Mouse (Mus musculus) forebrain, embryonic 16.5 days (tissue): Measurements from ENCODE around the gene Cadm1. TPM values are rescaled to one million over a fixed set of nuclear protein-coding genes. Genes with fewer than 3 reads are reported as not detected.

Experiments
- ATAC-seq: fragments of 200-750 bp; cut with Nextera tagmentation; 2 replicates; pipeline ENCODE4 v1.8.0; 2017; ENCODE audit warnings: mild to moderate bottlenecking, moderate library complexity
- H3K27ac ChIP-seq: fragments of 300-500 bp; sonication (generic); 2 replicates; pipeline ENCODE4 v1.5.1; 2014; ENCODE audit warnings: low read length, control low read depth
- H3K27me3 ChIP-seq: fragments of 300-500 bp; sonication (generic); replicated peaks from 2 replicates; pipeline ENCODE4 v1.6.1; 2014; ENCODE audit warnings: low read length; ENCODE audit not compliant: control insufficient read depth, insufficient read depth
- H3K36me3 ChIP-seq: fragments of 300-500 bp; sonication (generic); 2 replicates; pipeline ENCODE4 v1.6.1; 2014; ENCODE audit not compliant: control insufficient read depth, insufficient read depth
- H3K4me1 ChIP-seq: fragments of 300-500 bp; sonication (generic); replicated peaks from 2 replicates; pipeline ENCODE4 v1.6.1; 2014; ENCODE audit warnings: low read length; ENCODE audit not compliant: control insufficient read depth, insufficient read depth
- H3K4me2 ChIP-seq: fragments of 300-500 bp; sonication (generic); 2 replicates; pipeline ENCODE4 v1.6.1; 2014; ENCODE audit warnings: mild to moderate bottlenecking, low read length, control low read depth
- H3K4me3 ChIP-seq: fragments of 300-500 bp; sonication (generic); replicated peaks from 2 replicates; pipeline ENCODE4 v1.5.1; 2014; ENCODE audit warnings: mild to moderate bottlenecking, low read length, control low read depth
- H3K9ac ChIP-seq: fragments of 300-500 bp; sonication (generic); replicated peaks from 2 replicates; pipeline ENCODE4 v1.6.1; 2014; ENCODE audit warnings: low read depth, low read length, control low read depth
- H3K9me3 ChIP-seq: fragments of 300-500 bp; sonication (generic); 2 replicates; pipeline ENCODE4 v1.6.1; 2016; ENCODE audit warnings: low read length; ENCODE audit not compliant: control insufficient read depth
- WGBS: fragments of 180-500 bp; shearing (Covaris S2); extraction: QIAGEN DNeasy Blood & Tissue Kit; methylation state at CpG from one replicate; pipeline ENCODE4 v1.1.7; 2014; 5-methylcytosine and 5-hydroxymethylcytosine counted together
- polyA plus RNA-seq: library from polyadenylated mRNA; unstranded; fragments of >200 nt; fragmentation: Nextera tagmentation; extraction: Ambion mirVana; gene quantifications from 2 replicates; pipeline ENCODE4 v1.2.1, GENCODE M21; 2015

Gene Cadm1
- polyA plus RNA-seq, 1 experiment from 2014 or later = 256 TPM

DNA sequence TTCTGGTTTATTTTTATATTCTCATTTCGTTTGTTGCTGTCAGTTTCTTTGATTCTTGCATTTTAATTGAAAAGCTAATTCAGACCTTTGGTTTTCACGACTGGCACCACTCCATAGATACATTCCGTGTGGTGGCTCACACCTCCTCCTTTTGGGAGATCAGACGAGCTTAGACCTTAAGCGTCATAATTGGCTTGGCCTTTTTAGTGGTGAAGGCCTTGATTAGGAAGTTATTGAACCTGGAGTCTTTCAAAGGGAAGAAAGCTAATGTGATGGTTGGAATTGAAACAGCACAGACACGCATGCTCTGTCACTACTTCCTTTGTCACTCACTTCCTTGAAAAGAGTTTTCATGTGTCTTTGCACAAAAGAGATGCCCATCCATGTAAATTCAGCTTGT, 249.3 kb downstream of the Cadm1 start:
- Histone ChIP-seq H3K36me3 (no peaks in the 10 kb centered on the region), H3K4me2 (no peak overlapping the region), H3K4me1 (peaks cover 36% of the 10 kb centered on the region), H3K27ac (no peak overlapping the region), H3K9ac (no peak overlapping the region), H3K9me3 (no peaks in the 10 kb centered on the region), H3K27me3 (no peaks in the 10 kb centered on the region), H3K4me3 (no peak overlapping the region)
- ATAC-seq = no peak; the same call in 1 of the 2 replicates
- WGBS = 12% methylated on average over 6 of the region's 6 CpGs

GRCm38 (mm10) chr9:47786642-47787041, 256.7 kb downstream of the Cadm1 start:
- Histone ChIP-seq H3K4me1 (peaks cover 20% of the 10 kb centered on the region), H3K36me3 (0 out of 2 replicates have a peak, but pooled peaks cover 2% of the 10 kb centered on the region), H3K27me3 (no peaks in the 10 kb centered on the region), H3K9me3 (no peaks in the 10 kb centered on the region), H3K27ac (no peak overlapping the region), H3K4me2 (no peak overlapping the region), H3K9ac (no peak overlapping the region), H3K4me3 (no peak overlapping the region)
- WGBS = 67% methylated on average over 3 of the region's 3 CpGs
- ATAC-seq = 0 out of 2 replicates have a peak, but pooled peaks have one; percentile 26

DNA sequence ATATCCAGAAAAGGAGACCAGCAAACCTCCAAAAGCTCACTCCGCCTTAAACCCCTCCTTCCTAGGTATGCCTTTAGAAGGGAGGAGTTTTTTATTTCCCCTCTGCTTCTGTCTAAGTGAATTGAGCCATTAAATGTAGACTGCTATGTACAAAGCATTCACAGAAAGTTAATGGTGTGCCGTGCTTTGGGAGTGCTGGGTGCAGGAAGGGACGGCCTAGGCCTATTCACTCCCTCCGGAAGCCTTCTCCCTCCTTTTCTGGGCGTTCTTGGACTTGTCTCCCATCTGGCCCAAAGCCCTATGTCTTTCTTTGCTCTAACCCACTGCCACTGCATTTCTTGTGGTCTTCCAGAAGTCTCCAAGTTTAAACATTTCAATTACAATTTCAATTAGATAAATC, 268.5 kb downstream of the Cadm1 start:
- Histone ChIP-seq H3K4me3 (no peak overlapping the region), H3K9me3 (no peaks in the 10 kb centered on the region), H3K27ac (no peak overlapping the region), H3K4me1 (no peaks in the 10 kb centered on the region; the same call in 1 of the 2 replicates), H3K36me3 (peaks cover 5% of the 10 kb centered on the region), H3K27me3 (no peaks in the 10 kb centered on the region), H3K9ac (no peak overlapping the region), H3K4me2 (no peak overlapping the region)
- peak; percentile 77 for ATAC-seq
- WGBS = 36% methylated on average over 5 of the region's 5 CpGs

DNA sequence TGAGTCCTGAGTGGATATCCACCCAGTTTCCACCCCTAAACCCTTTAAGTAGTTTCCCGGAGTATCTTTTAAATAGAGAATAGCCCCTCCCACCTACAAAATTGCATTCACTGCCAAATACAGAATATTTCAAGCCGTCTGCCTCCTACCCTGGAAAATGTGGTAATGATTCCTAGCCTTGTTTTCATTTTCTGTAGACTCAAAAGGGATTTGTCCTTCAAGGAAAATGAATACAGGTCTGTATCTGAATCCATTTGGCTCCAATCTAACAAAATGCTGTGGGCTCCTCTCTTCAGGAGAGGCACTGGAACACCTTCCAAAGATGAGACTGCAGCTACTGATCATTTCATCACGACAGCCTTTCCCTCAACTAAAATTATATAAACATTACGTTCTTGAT, 271.3 kb downstream of the Cadm1 start:
- Histone ChIP-seq H3K4me1 (peaks cover 3% of the 10 kb centered on the region; the same call in 1 of the 2 replicates), H3K27me3 (no peaks in the 10 kb centered on the region), H3K36me3 (peaks cover 5% of the 10 kb centered on the region), H3K4me3 (no peak overlapping the region), H3K27ac (no peak overlapping the region), H3K4me2 (no peak overlapping the region), H3K9me3 (no peaks in the 10 kb centered on the region), H3K9ac (no peak overlapping the region)
- no peak for ATAC-seq
- 51% methylated on average over 4 of the region's 4 CpGs for WGBS

DNA sequence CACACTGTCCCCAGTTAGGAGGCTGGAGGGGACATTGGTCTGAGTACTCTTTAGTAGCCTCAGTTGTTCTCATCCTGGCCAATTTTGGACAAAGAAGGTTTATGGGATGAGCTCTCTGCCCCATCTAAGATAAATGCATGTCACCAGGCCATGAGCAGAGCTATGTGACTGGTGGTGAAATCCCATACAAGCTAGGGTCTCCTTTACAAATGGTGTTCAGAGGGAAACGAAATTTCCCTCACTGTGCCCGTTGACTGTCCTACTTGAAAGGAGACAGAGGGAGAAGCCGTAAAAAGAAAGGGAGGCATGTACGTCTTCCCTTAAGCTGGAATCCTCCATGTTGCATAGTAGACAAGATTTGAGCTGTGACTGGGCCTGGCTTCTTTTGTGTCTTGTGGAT, 272.6 kb downstream of the Cadm1 start:
- peaks cover 5% of the 10 kb centered on the region for H3K36me3 ChIP-seq
- H3K27ac ChIP-seq = no peak overlapping the region
- no peaks in the 10 kb centered on the region for H3K27me3 ChIP-seq
- H3K4me3 ChIP-seq = no peak overlapping the region
- ATAC-seq = no peak
- no peak overlapping the region for H3K9ac ChIP-seq
- H3K9me3 ChIP-seq = no peaks in the 10 kb centered on the region
- 62% methylated on average over 4 of the region's 4 CpGs for WGBS
- H3K4me2 ChIP-seq = no peak overlapping the region
- H3K4me1 ChIP-seq = peaks cover 3% of the 10 kb centered on the region; the same call in 1 of the 2 replicates

DNA sequence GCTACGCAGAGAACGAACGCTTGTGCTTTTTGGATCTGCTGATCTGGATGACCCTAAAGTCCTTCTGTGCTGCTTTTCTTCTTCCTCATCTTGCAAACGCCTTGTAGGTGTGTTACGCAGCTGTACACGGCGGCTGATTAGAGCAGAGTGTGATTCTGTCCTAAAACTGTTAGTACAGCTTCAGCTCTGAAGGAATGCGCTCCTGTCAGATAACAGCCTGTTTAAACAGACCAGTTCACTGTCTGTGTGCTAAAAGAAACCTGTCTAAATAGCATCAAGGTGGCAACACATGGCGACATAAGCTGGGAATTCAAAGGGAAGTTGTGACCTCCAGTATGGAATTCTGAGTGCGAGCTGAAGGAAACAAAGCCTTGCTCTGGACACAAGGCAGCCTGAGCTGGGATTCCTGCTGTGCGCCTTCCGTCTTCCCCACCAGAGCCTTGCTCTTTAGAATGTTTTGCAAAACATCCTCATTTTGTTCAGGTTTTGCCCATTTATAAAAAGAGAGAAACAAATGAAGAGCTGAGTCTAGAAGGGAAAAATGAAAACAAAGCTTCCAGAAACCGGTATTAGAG, 273.6 kb downstream of the Cadm1 start:
- H3K4me3 ChIP-seq = no peak overlapping the region
- H3K36me3 ChIP-seq = peaks cover 2% of the 10 kb centered on the region
- no peaks in the 10 kb centered on the region for H3K9me3 ChIP-seq
- no peaks in the 10 kb centered on the region for H3K27me3 ChIP-seq
- no peak overlapping the region for H3K4me2 ChIP-seq
- peaks cover 3% of the 10 kb centered on the region; the same call in 1 of the 2 replicates for H3K4me1 ChIP-seq
- ATAC-seq = no peak
- 31% methylated on average over 13 of the region's 13 CpGs for WGBS
- H3K9ac ChIP-seq = no peak overlapping the region
- no peak overlapping the region for H3K27ac ChIP-seq

GRCm38 (mm10) chr9:47805658-47806057, 275.7 kb downstream of the Cadm1 start:
- Histone ChIP-seq H3K9me3 (no peaks in the 10 kb centered on the region), H3K4me2 (no peak overlapping the region), H3K27me3 (no peaks in the 10 kb centered on the region), H3K9ac (no peak overlapping the region), H3K4me1 (peaks cover 3% of the 10 kb centered on the region; the same call in 1 of the 2 replicates), H3K36me3 (no peaks in the 10 kb centered on the region), H3K4me3 (no peak overlapping the region), H3K27ac (no peak overlapping the region)
- WGBS = 22% methylated on average over 7 of the region's 7 CpGs
- ATAC-seq = no peak

- 44% methylated on average over 4 of the region's 4 CpGs for WGBS
- Histone ChIP-seq H3K9me3 (no peaks in the 10 kb centered on the region), H3K27ac (no peak overlapping the region), H3K4me2 (no peak overlapping the region), H3K27me3 (no peaks in the 10 kb centered on the region), H3K36me3 (no peaks in the 10 kb centered on the region), H3K4me1 (peaks cover 22% of the 10 kb centered on the region), H3K4me3 (no peak overlapping the region), H3K9ac (no peak overlapping the region)
- no peak for ATAC-seq
These were observed 295.7 kb downstream of the Cadm1 start for GRCm38 (mm10) chr9:47825668-47826067.

DNA sequence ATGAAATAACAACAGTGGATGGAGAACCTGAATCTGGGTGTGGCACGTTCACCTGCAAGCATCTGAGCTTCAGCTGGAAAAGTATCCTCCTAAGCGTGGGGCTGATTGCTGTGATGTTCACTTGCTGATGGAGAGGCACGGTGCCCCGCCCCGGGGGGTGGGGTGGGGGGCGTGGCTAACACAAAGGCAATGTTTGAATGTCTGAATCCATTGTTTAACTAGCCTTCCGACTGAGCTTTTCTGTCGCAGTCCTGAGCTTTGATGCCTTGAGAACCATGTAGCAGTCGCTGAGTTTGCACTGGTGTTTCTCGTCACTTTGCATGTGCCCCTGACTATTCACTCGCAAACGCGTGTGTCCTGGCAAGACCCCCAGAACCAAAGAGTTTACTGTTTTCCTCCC, 298.8 kb downstream of the Cadm1 start:
- Histone ChIP-seq H3K27ac (0 out of 2 replicates have a peak overlapping the region, but pooled peaks have one; percentile 10), H3K36me3 (no peaks in the 10 kb centered on the region), H3K4me3 (peak overlapping the region; percentile 28; the same call in 1 of the 2 replicates), H3K4me1 (peaks cover 22% of the 10 kb centered on the region), H3K4me2 (peak overlapping the region; percentile 37), H3K9me3 (no peaks in the 10 kb centered on the region), H3K9ac (peak overlapping the region; percentile 28; the same call in 1 of the 2 replicates), H3K27me3 (no peaks in the 10 kb centered on the region)
- 3% methylated on average over 13 of the region's 13 CpGs for WGBS
- peak; percentile 65; the same call in 1 of the 2 replicates for ATAC-seq
